Mouse (Mus musculus) embryonic fibroblast, embryonic 13.5 days (primary cell): ENCODE data around the gene Odf3.

Source experiments
- CTCF ChIP-seq: IDR thresholded peaks from 2 replicates; pipeline ENCODE4 v1.5.1; 2011; ENCODE audit warnings: mild to moderate bottlenecking, control low read depth, low read length, moderate library complexity, borderline replicate concordance; ENCODE audit not compliant: insufficient read depth
- POLR2A ChIP-seq: IDR thresholded peaks from 2 replicates; pipeline ENCODE4 v1.6.1; 2011; ENCODE audit warnings: low read depth, mild to moderate bottlenecking, control low read depth, low read length, moderate library complexity

GRCm38 (mm10) chr7:140802629-140803028 is 45.0 kb upstream of the Odf3 start:
- no peak for TF ChIP-seq CTCF
- no peak for TF ChIP-seq POLR2A
